Mouse (Mus musculus) right cerebral cortex, postnatal 14 days (tissue): Measurements from ENCODE around the gene Fez1.

Experiments used
- DNase-seq: peaks from one replicate; pipeline ENCODE4 v3.0.0; 2022

Fez1 gene

GRCm38 (mm10) chr9:36821644-36822000 lies at the start of gene Fez1:
Fez1 (plus strand) TSS chr9:36821864.
- peak; percentile 88 for DNase-seq

- no peak for DNase-seq
Measured at GRCm38 (mm10) chr9:36783921-36784320, 37.7 kb upstream of the Fez1 start.

GRCm38 (mm10) chr9:36792191-36792590 lies 29.5 kb upstream of the Fez1 start:
- no peak for DNase-seq

GRCm38 (mm10) chr9:36794487-36794886 lies 27.2 kb upstream of the Fez1 start:
- no peak for DNase-seq

- no peak for DNase-seq
Measured at GRCm38 (mm10) chr9:36795556-36795955, 26.1 kb upstream of the Fez1 start.

GRCm38 (mm10) chr9:36796224-36796623 lies 25.4 kb upstream of the Fez1 start:
- no peak for DNase-seq

GRCm38 (mm10) chr9:36796781-36797555 lies 24.7 kb upstream of the Fez1 start, which contains the start of gene Ei24:
Ei24 (minus strand) TSS chr9:36797393.
- peak; percentile 89 for DNase-seq

GRCm38 (mm10) chr9:36801961-36802360 lies 19.7 kb upstream of the Fez1 start:
- no peak for DNase-seq

GRCm38 (mm10) chr9:36802951-36803350 lies 18.7 kb upstream of the Fez1 start:
- no peak for DNase-seq

GRCm38 (mm10) chr9:36803386-36803785 lies 18.3 kb upstream of the Fez1 start:
- DNase-seq, result no peak

GRCm38 (mm10) chr9:36803926-36804325 lies 17.7 kb upstream of the Fez1 start:
- DNase-seq, result no peak

GRCm38 (mm10) chr9:36805256-36805975 lies 16.2 kb upstream of the Fez1 start:
- DNase-seq, result no peak

GRCm38 (mm10) chr9:36808126-36808785 lies 13.4 kb upstream of the Fez1 start:
- DNase-seq, result no peak

GRCm38 (mm10) chr9:36814486-36814885 lies 7.2 kb upstream of the Fez1 start:
- DNase-seq, result no peak

- DNase-seq, result no peak
Measured at GRCm38 (mm10) chr9:36818905-36819304, 2.8 kb upstream of the Fez1 start.

GRCm38 (mm10) chr9:36820969-36821643 lies 558 bp upstream of the Fez1 start:
- DNase-seq, result peak; percentile 45

GRCm38 (mm10) chr9:36822024-36822423 lies 360 bp downstream of the Fez1 start:
- DNase-seq, result no peak

GRCm38 (mm10) chr9:36826612-36827363 lies 5.1 kb downstream of the Fez1 start:
- DNase-seq, result no peak

GRCm38 (mm10) chr9:36831401-36831800 lies 9.7 kb downstream of the Fez1 start:
- no peak for DNase-seq

GRCm38 (mm10) chr9:36832529-36832928 lies 10.9 kb downstream of the Fez1 start:
- peak; percentile 89 for DNase-seq

- DNase-seq, result peak; percentile 43
Measured at GRCm38 (mm10) chr9:36833043-36833881, 11.6 kb downstream of the Fez1 start.
